Mouse (Mus musculus): ENCODE measurements around the gene Zfp462. TPM values are rescaled to one million over a fixed set of nuclear protein-coding genes. Genes with fewer than 3 reads are reported as not detected.
"Not testable (repeated sequence)": the region's sequence is repeated elsewhere in the genome, so short reads cannot be mapped to it uniquely, and the experiment has no call there.

Gene Zfp462
- total RNA-seq, 2 experiments from 2014 or later, result 0.96 TPM; not detected in 1

DNA sequence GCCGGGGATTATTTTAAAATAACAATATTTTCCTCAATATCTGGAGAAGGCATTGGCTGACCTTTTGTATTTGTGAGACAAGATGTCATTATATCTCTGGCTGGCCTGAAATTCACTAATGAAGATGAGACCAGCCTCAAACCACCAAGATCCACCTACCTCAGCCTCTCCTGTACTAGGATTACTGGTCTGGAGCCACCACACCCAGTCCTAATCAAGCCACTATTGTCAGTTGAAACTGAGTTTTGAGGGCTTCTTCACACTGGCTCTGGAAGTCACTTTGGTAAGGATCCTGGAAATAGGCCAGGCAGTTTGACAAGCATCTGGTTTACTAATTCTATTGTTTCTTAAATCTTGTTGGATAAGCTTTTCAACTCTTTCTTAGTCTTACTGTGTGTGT, 43.1 kb downstream of the Zfp462 start:
- ATAC-seq (replicated peaks; ENCODE audit: low FRiP score, poor library complexity, severe bottlenecking), result no peak

DNA sequence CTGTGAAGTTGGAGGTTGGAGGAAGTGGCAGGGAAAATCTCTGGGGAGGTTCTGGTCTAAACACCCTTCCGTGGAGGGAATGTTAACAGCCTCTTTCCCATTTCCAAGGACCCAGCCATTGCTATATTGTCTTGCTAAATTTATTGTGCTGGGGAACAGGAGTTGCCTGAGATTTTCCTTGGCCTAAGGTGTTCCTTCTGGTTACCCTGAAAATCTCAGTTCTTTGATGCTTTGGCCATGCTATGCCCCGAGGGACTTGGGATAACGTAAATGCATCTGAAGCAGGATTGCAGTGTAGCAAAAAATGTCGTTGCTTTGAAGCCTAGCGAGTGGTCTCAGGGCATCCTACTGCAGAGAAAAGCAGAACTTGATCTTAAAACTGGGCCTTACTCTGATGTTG, 47.1 kb downstream of the Zfp462 start:
- ATAC-seq (replicated peaks; ENCODE audit: low FRiP score, poor library complexity, severe bottlenecking), result no peak

DNA sequence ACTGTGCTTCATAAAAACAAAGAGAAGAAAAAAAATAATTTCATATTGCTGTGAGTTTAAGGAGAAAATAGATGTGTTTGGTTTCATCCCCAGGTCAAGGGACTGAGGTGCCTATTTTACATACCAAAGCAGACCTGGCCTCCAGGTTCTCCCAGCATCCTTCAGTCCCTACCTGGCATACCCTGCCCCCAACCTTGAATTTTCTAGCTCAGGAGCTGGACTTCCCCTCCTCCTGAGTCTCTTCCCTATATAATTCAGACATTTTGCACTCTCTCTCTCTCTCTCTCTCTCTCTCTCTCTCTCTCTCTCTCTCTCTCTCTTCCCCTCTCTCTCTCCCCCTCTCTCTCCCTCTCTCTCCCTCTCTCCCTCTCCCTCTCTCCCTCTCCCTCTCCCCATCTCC, 48.2 kb downstream of the Zfp462 start:
- not testable (repeated sequence) for ATAC-seq (replicated peaks; ENCODE audit: low FRiP score, poor library complexity, severe bottlenecking)

DNA sequence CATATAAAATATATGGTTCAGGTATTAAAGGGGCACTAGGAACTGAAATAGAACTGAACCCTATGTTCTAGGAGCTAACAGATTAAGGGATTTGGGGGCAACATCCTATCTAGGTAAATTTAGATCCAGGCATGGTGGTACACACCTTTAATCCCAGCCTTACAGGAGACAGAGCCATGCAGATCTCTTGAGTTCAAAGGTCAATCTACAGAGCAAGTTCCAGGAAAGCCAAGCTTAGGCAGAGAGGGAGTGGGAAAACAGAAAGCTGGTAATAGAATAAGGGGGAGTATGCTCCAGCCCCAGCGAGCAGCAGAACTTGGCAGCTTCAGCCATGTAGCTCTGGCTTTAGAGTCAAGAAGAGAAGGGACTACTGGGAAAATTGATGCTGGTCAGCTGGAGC, 50.4 kb downstream of the Zfp462 start:
- no peak for ATAC-seq (replicated peaks; ENCODE audit: low FRiP score, poor library complexity, severe bottlenecking)

DNA sequence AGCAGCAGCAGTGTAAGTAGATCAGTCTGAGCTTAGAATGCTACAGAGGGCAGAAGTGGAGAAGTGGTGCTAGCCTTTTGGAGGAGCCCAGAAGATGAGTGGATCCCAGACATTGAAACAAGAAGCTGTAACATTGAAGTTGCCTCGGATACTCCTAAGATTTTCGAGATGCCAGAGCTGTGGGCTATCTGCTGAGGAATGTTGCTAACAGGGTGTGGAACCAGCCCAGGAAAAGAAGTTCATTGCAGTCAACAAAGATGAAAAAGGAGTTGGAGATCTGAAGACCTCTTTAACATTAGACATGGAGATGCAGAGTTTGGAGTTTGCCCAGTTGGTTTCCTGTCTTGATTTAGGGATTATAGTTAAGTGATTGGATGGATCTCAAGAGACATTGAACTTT, 51.2 kb downstream of the Zfp462 start:
- ATAC-seq (replicated peaks; ENCODE audit: low FRiP score, poor library complexity, severe bottlenecking), result no peak

DNA sequence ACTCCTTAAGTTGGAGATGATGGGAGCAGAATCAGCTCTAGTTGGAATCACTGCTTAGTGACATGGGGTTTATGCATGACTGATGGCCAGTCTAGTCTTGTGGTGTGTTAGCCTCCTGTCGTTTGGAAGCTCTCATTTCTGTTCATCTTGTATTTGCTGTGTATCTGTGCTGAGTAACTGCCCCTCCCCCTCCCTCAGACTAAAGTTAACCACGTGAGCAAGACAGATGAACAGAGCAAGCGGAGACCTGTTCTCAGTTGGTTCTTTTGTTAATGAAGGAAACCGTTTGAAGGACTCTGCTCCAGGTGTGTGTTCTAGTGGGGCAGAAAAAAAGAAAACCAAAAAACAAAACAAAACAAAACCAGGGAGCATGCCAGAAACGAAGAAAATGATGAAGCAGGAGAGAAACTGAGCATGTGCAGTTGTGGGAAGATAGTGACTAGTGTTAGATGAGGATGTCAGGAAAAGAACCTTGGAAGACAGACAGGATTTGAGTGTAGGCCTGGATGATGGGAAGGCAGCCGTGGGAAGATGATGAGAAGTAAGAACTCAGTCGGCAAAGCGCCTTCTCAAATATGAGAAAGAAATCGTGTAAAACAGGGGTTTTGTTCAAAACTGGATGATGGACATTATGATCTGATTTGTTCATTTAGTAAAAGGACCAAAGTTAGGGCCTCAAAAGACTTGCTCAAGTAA, 53.4 kb downstream of the Zfp462 start:
- ATAC-seq (replicated peaks; ENCODE audit: low FRiP score, poor library complexity, severe bottlenecking), result no peak

DNA sequence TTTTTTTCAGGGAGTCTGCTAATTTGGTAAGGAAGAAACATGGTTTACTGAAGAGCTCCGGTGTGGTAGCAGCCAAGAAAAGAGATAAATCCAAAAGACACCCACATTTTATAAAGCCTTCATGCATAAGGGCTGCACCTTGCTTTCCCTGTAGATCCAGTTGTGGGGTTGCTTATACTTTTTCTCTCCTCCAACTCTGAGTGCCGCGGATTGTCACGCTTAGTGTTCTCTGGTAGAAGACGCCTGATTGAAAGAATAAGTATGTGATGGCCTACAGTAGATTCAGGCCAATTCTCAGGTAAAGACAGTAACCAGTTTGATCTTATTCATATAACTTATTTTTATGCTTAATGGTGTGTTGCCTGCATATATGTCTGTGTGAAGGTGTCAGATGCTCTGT, 54.7 kb downstream of the Zfp462 start:
- ATAC-seq (replicated peaks; ENCODE audit: low FRiP score, poor library complexity, severe bottlenecking), result no peak

DNA sequence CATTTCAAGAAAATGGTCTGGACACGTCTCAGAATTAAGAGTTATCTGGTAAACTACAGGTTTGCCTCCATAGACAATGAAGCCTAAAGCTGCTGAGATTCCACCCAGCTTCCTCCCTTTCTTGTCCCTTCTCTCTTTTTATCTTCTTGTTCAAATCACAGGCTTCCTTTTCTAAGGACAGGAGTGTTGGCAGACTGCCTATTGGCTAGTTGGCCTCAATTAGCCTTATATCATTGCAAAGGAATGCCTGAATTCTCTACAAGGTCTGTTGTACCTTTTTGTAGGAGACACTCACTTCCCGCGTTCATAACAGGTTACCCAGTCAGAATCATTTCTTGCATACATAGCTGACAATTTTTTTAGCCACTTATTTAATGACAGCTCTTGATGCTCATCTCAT, 56.5 kb downstream of the Zfp462 start:
- no peak for ATAC-seq (replicated peaks; ENCODE audit: low FRiP score, poor library complexity, severe bottlenecking)

DNA sequence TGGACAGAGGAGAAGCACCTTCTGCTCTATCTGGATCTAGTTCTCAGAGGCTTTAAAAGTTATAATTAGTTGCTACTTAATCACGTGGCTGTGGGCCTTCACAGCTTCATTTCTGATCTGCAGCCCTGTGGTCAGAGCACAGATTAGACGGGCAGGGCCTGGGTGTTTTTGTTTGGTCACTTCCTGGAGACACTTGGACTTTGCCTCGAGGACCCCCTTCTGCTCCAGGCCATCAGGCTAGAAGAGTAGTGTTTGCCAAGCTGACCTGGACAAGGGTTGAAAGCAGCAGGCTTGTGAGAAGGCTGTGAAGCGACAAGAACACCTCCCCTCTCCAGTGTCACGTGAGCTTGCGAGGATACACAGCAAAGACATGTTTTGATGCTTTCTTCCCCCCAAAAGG, 58.3 kb downstream of the Zfp462 start:
- no peak for ATAC-seq (replicated peaks; ENCODE audit: low FRiP score, poor library complexity, severe bottlenecking)

DNA sequence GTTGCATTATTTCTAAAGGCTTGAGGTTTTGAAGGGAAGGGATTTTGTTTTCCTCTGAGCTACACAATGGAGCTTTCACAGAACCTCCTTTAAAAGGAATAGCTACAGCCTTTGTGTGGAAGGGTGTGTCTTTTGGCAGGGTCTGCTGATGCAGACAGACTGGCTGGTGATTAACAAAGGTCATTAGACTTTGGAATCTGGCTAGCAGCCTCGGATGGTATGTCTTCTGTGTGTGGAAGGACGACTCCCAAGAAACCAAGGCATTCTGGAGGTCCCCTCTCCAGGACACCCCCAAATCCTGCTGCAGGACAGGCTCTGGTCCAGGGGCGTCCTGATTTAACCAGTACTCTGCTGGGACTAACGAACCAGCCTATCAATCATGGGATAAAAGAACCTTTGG, 60.2 kb downstream of the Zfp462 start:
- ATAC-seq (replicated peaks; ENCODE audit: low FRiP score, poor library complexity, severe bottlenecking), result no peak

DNA sequence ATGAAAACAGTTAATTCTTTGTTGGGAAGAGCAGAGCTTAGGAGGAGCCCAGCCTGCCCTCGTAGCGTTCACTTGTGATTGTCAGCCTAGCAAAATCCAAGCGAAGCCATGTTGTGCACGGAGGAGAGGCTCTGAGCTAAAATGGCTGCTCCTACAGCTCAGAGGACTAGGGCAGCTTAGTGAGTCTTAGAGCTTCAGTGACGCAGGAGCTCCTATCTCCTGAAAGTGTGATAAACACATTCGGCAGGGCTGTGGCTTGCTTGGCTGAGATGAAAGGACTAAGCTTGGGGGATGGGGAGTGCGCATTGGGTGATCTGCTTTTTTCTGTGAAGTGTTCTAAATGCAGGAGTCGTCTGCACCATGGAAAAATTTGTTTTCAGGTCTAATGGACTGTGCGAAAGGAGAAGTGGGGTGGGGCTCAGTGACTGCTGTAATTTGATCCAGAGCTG, 60.7 kb downstream of the Zfp462 start:
- ATAC-seq (replicated peaks; ENCODE audit: low FRiP score, poor library complexity, severe bottlenecking), result no peak

DNA sequence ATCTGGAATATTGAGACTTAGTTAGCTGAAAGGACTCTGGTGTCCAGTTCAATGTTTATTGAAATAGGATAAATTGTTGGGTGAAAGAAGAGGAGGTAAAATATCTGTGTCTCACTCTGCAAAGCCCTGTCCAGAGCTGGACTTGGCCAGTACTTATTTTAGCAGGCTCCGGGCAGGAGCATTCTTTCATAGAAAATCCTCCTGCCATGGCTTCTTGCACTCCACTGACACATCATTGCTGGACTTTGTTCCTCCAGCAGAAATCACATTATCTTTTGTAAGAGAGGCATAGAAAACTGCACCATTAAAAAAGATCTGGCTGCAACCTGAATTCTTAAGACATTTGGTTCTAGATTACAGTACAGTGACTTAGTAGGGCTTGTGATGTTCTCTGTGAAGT, 61.2 kb downstream of the Zfp462 start:
- ATAC-seq (replicated peaks; ENCODE audit: low FRiP score, poor library complexity, severe bottlenecking), result no peak

DNA sequence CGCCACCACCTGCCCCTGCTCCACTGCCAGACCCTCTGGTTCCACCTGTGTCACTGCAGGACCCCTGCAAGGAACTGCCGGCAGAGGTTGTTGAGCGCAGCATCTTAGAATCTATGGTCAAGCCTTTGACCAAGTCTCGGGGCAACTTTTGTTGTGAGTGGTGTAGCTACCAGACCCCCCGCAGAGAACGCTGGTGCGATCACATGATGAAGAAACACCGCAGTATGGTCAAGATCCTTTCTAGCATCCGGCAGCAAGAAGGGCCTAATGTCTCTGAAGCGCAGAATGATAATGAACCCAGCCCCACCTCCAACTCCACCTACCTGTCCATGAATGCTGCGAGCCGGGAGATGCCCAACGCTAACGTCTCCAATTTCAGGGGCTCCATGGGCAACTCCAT, 63.8 kb downstream of the Zfp462 start:
- ATAC-seq (replicated peaks; ENCODE audit: low FRiP score, poor library complexity, severe bottlenecking), result no peak

DNA sequence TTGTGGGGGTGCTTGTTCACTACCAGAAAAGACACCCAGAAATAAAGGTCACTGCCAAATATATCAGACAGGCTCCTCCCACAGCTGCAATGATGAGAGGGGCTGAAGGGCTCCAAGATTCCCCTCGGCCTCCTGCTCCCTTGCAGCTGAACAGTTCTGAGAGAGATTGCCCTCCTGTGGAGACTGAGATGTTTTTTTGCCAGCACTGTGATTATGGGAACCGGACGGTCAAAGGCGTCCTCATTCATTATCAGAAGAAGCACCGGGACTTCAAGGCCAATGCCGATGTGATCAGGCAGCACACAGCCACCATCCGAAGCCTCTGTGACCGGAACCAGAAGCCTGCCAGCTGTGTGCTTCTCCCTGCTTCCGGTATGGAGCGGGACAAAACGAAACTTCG, 66.5 kb downstream of the Zfp462 start:
- no peak for ATAC-seq (replicated peaks; ENCODE audit: low FRiP score, poor library complexity, severe bottlenecking)

DNA sequence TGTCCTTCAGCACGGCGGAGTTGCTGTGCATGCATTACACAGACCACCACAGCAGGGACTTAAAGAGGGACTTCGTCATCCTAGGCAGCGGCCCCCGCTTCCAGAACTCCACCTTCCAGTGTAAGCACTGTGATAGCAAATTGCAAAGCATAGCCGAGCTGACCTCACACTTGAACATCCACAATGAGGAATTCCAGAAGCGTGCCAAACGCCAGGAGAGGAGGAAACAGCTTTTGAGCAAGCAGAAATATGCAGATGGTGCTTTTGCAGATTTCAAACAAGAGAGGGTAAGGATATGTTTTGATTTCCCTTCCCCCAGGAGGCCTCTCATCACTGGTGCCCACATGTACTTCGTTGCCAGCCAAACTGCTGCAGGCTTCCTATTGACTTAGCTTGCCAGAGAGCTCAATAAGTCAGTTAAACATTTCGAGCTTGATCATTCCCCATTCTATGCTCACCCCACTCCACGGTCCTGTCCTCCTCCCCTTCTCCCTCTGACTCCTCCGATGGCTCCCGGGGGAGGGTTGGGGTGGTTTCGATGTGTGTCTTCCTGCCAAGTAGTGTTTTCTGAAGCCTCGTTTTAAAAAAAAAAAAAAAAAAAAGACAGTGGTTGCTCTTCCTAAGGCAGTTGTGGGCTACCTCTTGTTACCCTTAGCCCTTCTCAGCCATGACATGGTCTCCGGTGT, 68.9 kb downstream of the Zfp462 start:
- ATAC-seq (replicated peaks; ENCODE audit: low FRiP score, poor library complexity, severe bottlenecking), result no peak

DNA sequence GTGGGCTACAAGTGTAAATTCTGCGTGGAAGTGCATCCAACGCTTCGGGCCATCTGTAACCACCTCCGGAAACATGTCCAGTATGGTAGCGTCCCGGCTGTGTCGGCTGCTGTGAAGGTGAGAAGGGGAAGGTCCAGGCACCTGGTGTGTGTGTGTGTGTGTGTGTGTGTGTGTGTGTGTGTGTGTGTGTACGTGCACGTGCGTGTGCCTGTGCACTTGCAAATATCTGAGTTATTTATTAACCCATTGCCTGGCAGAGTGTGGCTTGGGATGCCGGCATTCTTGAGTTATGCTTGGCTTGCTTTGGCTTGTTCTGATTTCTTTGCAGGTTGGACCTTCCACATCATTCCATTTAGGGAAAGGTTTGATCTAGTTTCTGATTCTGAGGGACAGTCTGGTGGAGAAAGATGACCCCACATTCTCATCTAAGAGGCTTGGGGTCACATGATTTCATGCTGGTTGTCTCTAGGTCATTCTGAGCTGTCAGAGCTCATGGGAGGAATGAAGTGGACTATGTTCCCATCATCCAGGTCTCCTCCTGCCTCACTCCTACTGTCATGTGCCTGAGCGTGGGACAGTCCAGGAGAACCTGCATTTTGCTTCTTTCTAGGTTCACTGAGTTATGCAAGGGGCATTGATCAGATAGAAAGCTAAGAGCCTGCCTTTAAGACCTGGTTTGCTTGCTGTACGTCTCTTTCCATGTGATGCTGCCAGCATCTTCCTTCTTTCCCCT, 70.0 kb downstream of the Zfp462 start:
- ATAC-seq (replicated peaks; ENCODE audit: low FRiP score, poor library complexity, severe bottlenecking), result no peak

DNA sequence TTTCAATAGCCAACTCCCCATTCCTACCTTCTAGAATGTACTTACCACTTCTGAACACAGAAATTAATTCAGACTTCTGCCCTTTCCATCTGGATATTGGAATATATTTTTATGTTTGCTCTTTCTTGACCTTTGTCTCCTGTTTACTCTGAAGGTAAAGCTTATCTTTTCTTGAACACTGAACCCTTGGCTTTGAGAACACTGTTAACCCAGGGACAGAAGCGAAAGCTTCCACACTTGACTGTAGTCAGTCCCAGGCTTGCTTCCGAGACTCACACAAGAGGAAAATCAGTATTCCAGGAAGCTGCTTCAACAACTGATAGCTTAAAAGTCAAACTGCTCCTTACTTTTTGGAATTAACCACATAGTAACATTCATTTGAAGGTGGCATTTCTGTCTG, 70.7 kb downstream of the Zfp462 start:
- ATAC-seq (replicated peaks; ENCODE audit: low FRiP score, poor library complexity, severe bottlenecking), result no peak

DNA sequence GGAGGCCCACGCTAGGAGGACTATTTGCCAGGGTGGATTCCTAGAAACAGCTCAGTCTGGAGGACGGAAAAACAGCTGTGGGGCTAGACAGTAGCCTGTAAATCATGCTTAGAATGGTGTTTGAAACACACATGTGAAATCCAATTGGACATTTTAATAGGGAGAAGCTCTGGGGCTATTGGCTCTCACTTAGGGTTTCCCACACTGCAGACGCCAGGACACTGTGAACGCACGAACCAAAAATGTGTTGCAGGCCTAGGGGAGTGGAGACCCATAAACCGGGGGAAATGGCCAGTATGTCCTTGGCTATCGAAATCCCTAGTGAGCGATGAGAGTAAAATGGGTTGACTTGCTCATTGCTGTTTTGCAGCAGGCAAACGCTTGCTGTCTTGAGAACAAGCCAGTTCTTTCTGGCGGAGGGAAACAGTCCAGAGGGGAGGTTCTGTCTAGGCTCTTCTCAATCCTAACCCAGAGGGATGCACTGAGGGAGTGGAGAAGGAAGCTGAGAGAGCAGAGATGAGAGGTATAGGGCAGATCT, 81.3 kb downstream of the Zfp462 start:
- ATAC-seq (replicated peaks; ENCODE audit: low FRiP score, poor library complexity, severe bottlenecking), result no peak

DNA sequence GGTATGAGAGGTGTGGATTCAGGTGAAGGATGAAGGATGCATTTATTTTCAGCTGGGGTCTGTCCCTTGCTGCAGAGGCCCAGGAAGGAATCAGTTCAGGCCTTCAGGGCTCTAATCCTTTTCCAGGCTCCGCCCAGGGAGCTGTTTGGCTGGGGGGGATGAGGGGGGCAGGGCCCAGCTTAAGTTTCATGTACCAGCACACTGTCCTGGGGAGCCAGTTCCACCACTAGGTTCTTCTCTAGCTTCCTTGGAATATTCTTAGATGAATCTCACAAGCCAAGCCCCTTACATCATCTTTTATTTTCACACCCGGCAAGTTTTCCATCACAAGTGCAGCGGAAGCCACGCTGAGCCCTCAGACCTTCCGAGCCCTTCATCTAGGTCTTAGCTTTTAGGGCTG, 85.6 kb downstream of the Zfp462 start:
- ATAC-seq (replicated peaks; ENCODE audit: low FRiP score, poor library complexity, severe bottlenecking), result no peak

DNA sequence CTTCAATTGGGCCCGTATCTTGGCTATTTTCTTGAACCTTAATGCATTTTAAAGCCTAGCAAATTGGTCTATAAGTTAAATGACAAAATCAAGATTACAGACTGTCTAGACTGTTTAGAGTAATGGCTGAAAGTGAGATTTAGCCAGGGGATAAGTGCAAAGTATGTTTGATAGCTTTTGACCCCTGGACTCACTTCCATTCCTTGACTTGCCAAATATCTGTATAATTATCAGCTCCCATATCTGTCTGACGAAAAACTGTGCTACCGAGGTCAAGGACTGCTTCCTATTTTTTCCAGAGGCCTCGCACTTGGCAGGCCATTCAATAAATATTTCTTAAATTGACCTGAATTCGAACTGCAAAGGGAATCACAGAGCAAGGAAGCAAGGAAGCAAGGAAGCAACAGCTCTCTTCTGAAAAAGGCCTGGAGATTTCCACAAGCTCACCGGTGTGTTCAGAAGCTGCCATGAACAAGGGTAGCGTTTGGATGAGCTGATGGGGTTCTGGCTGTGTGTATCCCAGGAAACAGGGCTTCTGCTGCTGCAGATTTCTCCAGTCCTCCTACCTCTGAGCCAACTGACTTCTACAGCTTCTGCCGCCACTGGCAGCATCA, 87.6 kb downstream of the Zfp462 start:
- no peak for ATAC-seq (replicated peaks; ENCODE audit: low FRiP score, poor library complexity, severe bottlenecking)

All from erythroblast, adult 5-6 weeks (primary cell).